Mouse (Mus musculus): Measurements from ENCODE around the gene Bicd1. TPM values are rescaled to one million over a fixed set of nuclear protein-coding genes. Genes with fewer than 3 reads are reported as not detected.
"Not testable (repeated sequence)": the region's sequence is repeated elsewhere in the genome, so short reads cannot be mapped to it uniquely, and the experiment has no call there.

Gene Bicd1
- polyA plus RNA-seq, 1 experiment from 2014 or later, result 41.7 TPM

DNA sequence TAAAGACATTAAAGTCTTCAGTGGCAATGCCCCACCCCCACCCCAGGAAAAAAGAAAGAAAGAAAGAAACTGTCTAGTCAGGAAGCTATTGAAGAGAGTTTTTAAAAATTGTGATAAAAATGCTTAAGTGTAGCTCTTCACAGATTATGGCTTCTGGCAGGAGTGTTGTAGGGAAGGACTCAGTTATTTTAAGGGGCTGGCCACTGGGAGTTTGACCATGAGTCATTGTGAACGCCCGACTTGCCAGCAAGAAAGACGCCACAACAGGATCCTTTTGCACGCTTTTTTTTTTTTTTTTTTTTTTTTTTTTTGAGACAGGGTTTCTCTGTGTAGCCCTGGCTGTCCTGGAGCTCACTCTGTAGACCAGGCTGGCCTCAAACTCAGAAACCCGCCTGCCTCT is 73.2 kb downstream of the Bicd1 start:
- H3K9me3 ChIP-seq (ENCODE audit: control insufficient read depth, low read length); ATAC-seq; H3K9ac ChIP-seq (replicated peaks; ENCODE audit: low read depth, low read length); H3K4me2 ChIP-seq (ENCODE audit: low read length); H3K27me3 ChIP-seq (replicated peaks; ENCODE audit: control insufficient read depth, insufficient read depth, low read length); H3K4me3 ChIP-seq (replicated peaks; ENCODE audit: low read length); H3K36me3 ChIP-seq (ENCODE audit: control insufficient read depth, insufficient read depth); H3K4me1 ChIP-seq (replicated peaks; ENCODE audit: control insufficient read depth, insufficient read depth, low read length); H3K27ac ChIP-seq (ENCODE audit: low read length): not testable (repeated sequence)
- 91% methylated on average over 5 of the region's 5 CpGs for WGBS

DNA sequence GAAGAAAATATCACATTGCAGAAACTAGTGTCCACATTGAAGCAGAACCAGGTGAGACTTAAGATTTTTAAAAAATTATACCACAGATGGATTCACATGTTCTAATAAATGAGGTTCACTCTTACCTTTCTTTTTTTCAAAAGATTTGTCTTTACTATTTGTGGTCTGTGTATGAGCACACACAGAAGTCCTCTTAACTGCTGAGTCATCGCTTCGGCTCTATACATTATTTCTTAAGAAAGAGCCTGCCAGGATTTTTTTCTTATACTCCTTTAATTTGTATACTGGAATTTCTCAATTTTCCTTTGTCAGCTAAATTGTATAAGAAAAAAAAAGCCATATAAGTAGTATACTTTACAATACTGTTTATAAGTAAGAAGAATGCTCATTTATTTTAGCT is 86.0 kb downstream of the Bicd1 start:
- 92% methylated on average over 2 of the region's 2 CpGs for WGBS

DNA sequence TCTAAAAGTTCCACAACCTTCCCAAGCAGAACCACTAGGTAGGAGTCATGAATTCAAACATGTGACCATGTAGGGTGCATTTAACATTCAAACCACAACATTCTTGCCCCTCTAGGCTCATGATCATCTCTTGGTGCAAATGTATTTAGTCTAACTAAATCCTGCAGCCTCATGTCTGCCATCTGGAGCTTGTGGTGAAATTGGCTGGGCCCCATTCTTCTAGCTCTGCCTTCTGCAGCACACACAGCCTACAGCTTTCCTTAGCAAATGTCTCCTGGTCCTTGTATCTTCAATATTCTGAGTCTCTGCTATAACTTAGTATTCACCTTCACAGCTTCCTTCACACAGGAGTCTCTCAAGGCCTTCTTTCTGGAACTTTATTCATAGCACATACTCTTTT is 87.2 kb downstream of the Bicd1 start:
- no peak for ATAC-seq
- Histone ChIP-seq H3K9me3 (ENCODE audit: control insufficient read depth, low read length) (no peaks in the 10 kb centered on the region), H3K27me3 (replicated peaks; ENCODE audit: control insufficient read depth, insufficient read depth, low read length) (no peaks in the 10 kb centered on the region), H3K36me3 (ENCODE audit: control insufficient read depth, insufficient read depth) (peaks cover 2% of the 10 kb centered on the region; the same call in 1 of the 2 replicates), H3K4me3 (replicated peaks; ENCODE audit: low read length) (no peak overlapping the region), H3K27ac (ENCODE audit: low read length) (no peak overlapping the region), H3K4me2 (ENCODE audit: low read length) (no peak overlapping the region), H3K9ac (replicated peaks; ENCODE audit: low read depth, low read length) (no peak overlapping the region), H3K4me1 (replicated peaks; ENCODE audit: control insufficient read depth, insufficient read depth, low read length) (no peaks in the 10 kb centered on the region)

More for the DNA sequence above, 86.0 kb downstream of the Bicd1 start:
- Histone ChIP-seq H3K9ac (replicated peaks; ENCODE audit: low read depth, low read length) (no peak overlapping the region), H3K36me3 (ENCODE audit: control insufficient read depth, insufficient read depth) (peaks cover 2% of the 10 kb centered on the region; the same call in 1 of the 2 replicates), H3K4me1 (replicated peaks; ENCODE audit: control insufficient read depth, insufficient read depth, low read length) (no peaks in the 10 kb centered on the region), H3K9me3 (ENCODE audit: control insufficient read depth, low read length) (no peaks in the 10 kb centered on the region), H3K27ac (ENCODE audit: low read length) (no peak overlapping the region), H3K27me3 (replicated peaks; ENCODE audit: control insufficient read depth, insufficient read depth, low read length) (no peaks in the 10 kb centered on the region), H3K4me2 (ENCODE audit: low read length) (no peak overlapping the region), H3K4me3 (replicated peaks; ENCODE audit: low read length) (no peak overlapping the region)
- ATAC-seq, result no peak

DNA sequence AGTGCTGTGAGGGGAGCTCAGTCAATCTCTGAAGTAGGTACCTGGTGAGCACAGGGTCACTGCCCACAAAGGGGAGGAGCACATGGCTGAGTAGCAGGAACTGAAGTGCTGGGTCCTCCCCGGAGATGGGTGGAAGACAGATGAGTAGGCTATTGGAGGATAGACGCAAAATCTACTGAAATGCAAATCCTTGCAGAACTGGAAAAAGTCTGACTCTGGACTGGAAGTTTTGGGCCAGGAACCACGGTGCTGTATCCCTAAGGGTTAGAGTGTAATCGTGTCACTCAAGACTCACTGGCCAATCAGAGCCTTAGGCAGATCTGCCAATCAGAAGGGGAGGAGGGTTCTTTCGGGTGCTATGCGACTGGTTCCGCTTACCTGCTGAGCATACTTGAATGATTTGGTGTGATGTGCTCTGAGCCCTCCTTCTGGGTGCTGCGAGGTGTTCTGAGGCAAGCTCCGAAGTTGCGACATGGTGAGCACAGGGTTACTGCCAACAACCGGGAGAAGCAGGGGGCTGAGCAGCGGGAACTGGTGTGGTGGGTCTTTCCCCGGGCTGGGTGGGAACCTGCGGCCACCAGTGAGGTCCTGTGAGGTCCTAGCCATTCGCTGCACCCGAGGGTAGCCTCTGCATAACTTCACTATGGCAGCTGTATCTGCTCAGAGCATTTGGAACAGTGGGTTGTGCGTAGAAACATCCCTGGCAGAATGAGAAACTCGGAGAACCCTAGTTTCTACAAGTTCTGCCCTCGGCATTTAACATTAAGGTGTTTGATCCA is 157.2 kb downstream of the Bicd1 start:
- H3K9me3 ChIP-seq (ENCODE audit: control insufficient read depth, low read length), result no peaks in the 10 kb centered on the region
- H3K4me2 ChIP-seq (ENCODE audit: low read length), result peak overlapping the region; percentile 72
- no peaks in the 10 kb centered on the region for H3K36me3 ChIP-seq (ENCODE audit: control insufficient read depth, insufficient read depth)
- peaks cover 5% of the 10 kb centered on the region for H3K4me1 ChIP-seq (replicated peaks; ENCODE audit: control insufficient read depth, insufficient read depth, low read length)
- H3K27ac ChIP-seq (ENCODE audit: low read length), result no peak overlapping the region
- H3K27me3 ChIP-seq (replicated peaks; ENCODE audit: control insufficient read depth, insufficient read depth, low read length), result no peaks in the 10 kb centered on the region
- peak overlapping the region; percentile 49 for H3K4me3 ChIP-seq (replicated peaks; ENCODE audit: low read length)
- ATAC-seq, result peak; percentile 99
- peak overlapping the region; percentile 48; the same call in 1 of the 2 replicates for H3K9ac ChIP-seq (replicated peaks; ENCODE audit: low read depth, low read length)
- WGBS, result 3% methylated on average over 19 of the region's 19 CpGs

DNA sequence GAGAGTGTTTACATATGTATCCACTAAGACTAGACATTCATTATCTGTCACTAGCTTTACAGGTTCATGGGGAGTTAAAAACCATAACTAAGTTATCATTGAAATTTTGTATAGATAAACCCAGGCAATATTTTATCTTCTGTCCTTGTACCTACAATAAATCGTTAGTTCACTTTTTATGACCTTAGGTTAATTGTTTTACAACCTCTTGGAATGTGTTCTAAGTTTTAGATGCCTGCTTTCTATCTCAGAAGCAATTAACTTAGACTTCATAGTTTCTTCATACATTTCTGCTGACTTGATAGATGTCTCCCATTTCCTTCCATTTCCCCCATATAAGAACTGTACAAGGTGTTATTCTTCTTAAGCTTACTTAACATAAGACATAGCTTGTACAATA is 158.5 kb downstream of the Bicd1 start:
- H3K27ac ChIP-seq (ENCODE audit: low read length), result no peak overlapping the region
- H3K9me3 ChIP-seq (ENCODE audit: control insufficient read depth, low read length), result no peaks in the 10 kb centered on the region
- H3K27me3 ChIP-seq (replicated peaks; ENCODE audit: control insufficient read depth, insufficient read depth, low read length), result no peaks in the 10 kb centered on the region
- 94% methylated on average over 1 of the region's 1 CpGs for WGBS
- H3K4me3 ChIP-seq (replicated peaks; ENCODE audit: low read length), result no peak overlapping the region
- H3K4me1 ChIP-seq (replicated peaks; ENCODE audit: control insufficient read depth, insufficient read depth, low read length), result peaks cover 5% of the 10 kb centered on the region
- no peaks in the 10 kb centered on the region for H3K36me3 ChIP-seq (ENCODE audit: control insufficient read depth, insufficient read depth)
- ATAC-seq, result no peak
- H3K4me2 ChIP-seq (ENCODE audit: low read length), result no peak overlapping the region
- H3K9ac ChIP-seq (replicated peaks; ENCODE audit: low read depth, low read length), result no peak overlapping the region

DNA sequence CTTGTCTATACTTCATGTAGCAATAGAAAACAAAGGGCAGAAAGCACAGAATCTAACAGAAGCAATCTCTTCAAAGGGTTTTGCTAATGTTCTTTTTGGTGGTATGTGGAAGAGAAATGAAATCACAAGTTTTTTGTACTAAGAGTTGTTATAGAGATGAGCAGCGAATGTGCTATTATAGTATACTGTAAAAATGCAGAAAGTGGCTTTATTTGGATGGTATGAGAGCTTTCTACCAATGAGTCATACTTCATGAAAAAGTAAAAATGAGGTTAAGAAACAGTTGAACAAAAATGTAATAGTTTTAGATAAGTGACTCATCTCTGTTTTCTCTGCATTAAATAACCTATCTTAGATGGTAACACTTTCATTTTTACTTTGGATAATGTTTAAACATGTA is 165.6 kb downstream of the Bicd1 start:
- H3K9me3 ChIP-seq (ENCODE audit: control insufficient read depth, low read length), result no peaks in the 10 kb centered on the region
- 82% methylated on average over 1 of the region's 1 CpGs for WGBS

DNA sequence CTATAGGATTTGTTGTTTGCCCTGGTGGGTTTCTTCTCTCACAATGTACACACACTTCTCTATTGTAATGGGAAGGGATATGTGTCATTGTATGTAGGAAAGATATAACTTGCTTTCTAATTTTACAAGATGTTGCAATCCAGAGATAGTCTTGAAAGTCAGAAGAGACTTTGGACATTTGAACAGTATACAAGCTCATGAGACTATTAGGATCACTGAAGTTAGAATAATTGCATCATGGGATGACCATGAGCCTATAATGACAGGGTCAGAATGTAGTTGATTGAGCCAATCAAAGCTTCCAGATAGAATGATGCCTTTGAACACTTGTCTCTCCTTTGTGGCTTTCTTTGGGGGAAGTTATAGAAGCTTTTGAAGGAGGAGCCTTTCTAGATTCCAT is 171.4 kb downstream of the Bicd1 start:
- Histone ChIP-seq H3K4me2 (ENCODE audit: low read length) (no peak overlapping the region), H3K4me1 (replicated peaks; ENCODE audit: control insufficient read depth, insufficient read depth, low read length) (no peaks in the 10 kb centered on the region), H3K9ac (replicated peaks; ENCODE audit: low read depth, low read length) (no peak overlapping the region), H3K9me3 (ENCODE audit: control insufficient read depth, low read length) (no peaks in the 10 kb centered on the region), H3K27me3 (replicated peaks; ENCODE audit: control insufficient read depth, insufficient read depth, low read length) (no peaks in the 10 kb centered on the region), H3K27ac (ENCODE audit: low read length) (no peak overlapping the region), H3K36me3 (ENCODE audit: control insufficient read depth, insufficient read depth) (no peaks in the 10 kb centered on the region), H3K4me3 (replicated peaks; ENCODE audit: low read length) (no peak overlapping the region)
- ATAC-seq, result no peak

More for the DNA sequence above, 165.6 kb downstream of the Bicd1 start:
- Histone ChIP-seq H3K4me1 (replicated peaks; ENCODE audit: control insufficient read depth, insufficient read depth, low read length) (no peaks in the 10 kb centered on the region), H3K27ac (ENCODE audit: low read length) (no peak overlapping the region), H3K4me3 (replicated peaks; ENCODE audit: low read length) (no peak overlapping the region), H3K9ac (replicated peaks; ENCODE audit: low read depth, low read length) (no peak overlapping the region), H3K4me2 (ENCODE audit: low read length) (no peak overlapping the region), H3K27me3 (replicated peaks; ENCODE audit: control insufficient read depth, insufficient read depth, low read length) (no peaks in the 10 kb centered on the region), H3K36me3 (ENCODE audit: control insufficient read depth, insufficient read depth) (no peaks in the 10 kb centered on the region)
- no peak for ATAC-seq

DNA sequence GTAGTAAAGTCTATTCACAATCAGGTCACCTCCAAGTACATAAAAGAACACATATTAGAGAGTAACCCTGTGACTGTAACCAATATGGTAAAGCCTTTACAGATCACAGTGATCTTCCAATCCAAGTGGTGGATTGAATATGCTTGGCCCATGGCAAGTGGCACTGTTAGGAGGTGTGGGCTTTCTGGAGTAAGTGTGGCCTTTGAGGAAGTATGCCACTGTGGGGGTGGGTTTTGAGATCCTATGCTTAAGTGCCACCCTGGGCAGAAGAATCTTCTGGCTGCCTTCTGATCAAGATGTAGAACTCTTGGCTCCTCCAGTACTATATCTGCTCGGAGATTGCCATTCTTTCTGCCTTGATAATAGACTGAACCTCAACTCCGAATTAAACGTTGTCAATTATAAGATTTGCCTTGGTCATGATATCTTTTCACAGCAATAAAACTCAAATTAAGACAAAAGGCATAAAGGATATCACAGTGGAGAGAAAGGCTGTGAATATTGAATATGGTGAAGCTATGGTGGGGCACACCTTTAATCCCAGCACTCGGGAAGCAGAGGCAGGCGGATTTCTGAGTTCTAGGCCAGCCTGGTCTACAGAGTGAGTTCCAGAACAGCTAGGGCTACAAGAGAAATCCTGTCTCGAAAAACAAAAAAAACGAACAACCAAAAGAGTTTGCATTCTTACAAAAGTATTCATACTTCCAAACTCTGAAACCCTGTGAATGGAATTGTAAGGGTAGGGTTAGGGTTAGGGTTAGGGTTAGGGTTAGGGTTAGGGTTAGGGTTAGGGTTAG is 177.2 kb downstream of the Bicd1 start:
- Histone ChIP-seq H3K9ac (replicated peaks; ENCODE audit: low read depth, low read length) (no peak overlapping the region), H3K36me3 (ENCODE audit: control insufficient read depth, insufficient read depth) (no peaks in the 10 kb centered on the region), H3K27me3 (replicated peaks; ENCODE audit: control insufficient read depth, insufficient read depth, low read length) (no peaks in the 10 kb centered on the region), H3K4me3 (replicated peaks; ENCODE audit: low read length) (no peak overlapping the region), H3K4me2 (ENCODE audit: low read length) (no peak overlapping the region), H3K27ac (ENCODE audit: low read length) (no peak overlapping the region), H3K9me3 (ENCODE audit: control insufficient read depth, low read length) (peaks cover 7% of the 10 kb centered on the region; the same call in 1 of the 2 replicates), H3K4me1 (replicated peaks; ENCODE audit: control insufficient read depth, insufficient read depth, low read length) (no peaks in the 10 kb centered on the region)
- WGBS, result 97% methylated on average over 7 of the region's 7 CpGs
- ATAC-seq, result no peak

Measured in forebrain, embryonic 16.5 days (tissue).